Mouse (Mus musculus) c-Kit-positive CD71-negative TER-119-negative erythroid progenitor cells, embryonic 14.5 days (primary cell): ENCODE data around the gene Tbk1.

Experiments used
- DNase-seq: peaks from one replicate; pipeline ENCODE4 v3.0.0-alpha.2; 2013; ENCODE audit warnings: low read depth

Tbk1 gene

DNA sequence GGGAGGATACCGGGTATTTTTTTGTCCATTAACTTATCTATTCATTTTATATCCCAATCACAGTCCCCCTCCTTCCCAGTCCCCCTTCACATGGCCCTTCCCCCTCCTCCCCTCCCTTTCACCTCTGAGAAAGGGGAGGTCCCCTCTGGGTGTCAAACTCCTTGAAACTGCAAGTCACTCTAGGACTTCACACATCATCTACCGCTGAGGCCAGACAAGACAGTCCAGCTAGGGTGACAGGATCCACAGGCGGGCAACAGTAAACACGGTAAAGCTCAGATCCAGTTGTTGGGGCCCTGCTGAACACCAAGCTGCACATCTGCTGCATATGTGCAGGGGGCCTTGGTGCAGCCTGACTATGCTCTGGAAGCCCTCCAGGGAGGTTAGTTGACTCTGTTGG lies 51.6 kb downstream of the Tbk1 start:
- no peak for DNase-seq

DNA sequence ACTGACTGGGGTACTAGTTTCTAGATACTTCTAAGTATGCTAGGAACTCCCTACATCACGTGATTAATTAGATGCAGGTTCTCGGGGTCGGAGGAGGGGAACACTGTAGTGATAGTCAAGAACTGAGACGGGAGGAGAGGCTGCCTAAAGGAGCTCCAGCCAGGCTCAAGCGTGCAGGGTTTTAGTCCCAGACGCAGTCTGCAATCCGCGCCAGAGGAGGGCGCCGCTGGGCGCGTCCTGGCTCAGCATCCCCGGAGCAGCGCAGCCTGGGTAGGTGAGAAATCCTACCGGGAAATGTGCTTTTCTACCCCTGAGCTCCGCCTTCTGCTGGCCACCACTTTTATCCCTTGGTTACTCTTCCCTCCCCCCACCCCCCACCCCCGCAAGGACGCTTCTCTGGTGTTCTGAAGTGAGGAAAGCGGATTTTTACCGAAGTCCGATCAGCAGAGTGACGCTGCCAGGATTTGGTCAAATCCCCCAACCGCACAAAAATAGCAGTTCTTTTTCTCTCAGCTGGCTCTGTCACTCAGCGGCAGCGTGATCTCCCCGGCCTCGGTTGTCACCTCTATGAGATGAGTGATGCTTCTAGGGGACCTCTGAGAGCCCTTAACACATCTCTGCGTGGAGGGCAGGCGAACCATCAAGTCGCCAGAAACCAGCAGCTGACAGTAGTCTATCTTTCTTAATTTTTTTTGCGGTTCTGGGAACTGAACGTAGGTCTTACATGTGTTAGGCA lies 53.3 kb downstream of the Tbk1 start:
- no peak for DNase-seq

DNA sequence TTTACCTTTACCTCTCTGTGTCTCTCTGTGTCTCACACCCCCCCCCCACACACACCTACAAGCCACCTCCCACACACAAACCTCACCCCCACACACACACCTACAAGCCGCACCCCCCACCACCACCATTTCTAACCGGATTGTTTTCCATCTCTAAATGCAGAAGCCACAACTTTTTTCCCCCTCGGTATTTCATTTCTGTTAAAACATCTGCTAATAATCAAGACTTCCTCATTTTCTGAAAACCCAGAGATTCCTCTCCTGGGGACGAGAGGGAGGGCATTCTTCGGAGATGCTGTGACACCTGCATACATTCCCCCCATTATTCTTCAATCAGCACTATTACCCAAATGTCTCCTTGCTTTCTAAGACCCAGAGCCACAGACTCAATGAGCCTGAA lies 55.0 kb downstream of the Tbk1 start:
- DNase-seq: no peak

DNA sequence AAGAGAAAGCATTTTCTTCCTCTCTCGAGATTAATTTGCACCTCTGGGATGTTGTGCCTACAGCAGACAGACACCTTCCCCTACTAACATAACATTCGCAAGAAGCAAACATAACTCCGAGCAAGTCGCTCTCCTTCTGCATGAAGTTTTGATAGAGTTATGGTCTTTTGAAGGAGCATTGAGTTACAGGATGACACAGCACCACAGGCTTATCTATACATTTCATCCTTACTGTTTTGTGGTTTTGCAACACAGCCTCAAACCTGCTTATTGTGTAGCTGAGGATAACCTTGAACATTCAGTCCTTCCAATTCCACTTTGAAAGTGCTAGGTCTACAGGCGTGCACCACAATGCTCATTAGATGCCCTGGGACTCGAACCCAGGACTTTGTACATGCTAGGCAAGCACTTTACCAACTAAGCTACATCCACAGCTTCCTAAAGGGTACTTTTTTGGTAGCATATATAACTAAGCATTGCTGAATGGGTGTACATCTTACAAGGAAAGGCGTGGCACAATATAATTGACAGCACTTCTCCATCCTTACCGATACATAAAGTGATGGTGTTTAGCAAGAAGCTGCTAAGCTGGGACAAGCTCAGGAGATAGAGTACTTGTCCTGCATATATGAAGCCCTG lies 56.1 kb downstream of the Tbk1 start:
- no peak for DNase-seq

DNA sequence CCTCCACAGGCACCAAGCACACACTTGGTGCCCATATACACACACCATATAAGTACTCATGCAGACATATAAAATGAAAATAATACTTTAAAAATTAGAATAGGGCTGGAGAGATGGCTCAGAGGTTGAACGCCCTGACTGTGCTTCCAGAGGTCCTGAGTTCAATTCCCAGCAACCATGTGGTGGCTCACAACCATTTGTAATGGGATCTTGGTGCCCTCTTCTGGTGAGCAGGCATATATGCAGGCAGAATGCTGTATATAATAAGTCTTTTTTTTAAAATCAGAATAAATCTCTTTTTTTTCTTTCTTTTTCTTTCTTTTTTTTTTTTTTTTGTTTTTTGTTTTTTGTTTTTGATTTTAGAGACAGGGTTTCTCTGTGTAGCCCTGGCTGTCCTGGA lies 57.3 kb downstream of the Tbk1 start:
- no peak for DNase-seq

DNA sequence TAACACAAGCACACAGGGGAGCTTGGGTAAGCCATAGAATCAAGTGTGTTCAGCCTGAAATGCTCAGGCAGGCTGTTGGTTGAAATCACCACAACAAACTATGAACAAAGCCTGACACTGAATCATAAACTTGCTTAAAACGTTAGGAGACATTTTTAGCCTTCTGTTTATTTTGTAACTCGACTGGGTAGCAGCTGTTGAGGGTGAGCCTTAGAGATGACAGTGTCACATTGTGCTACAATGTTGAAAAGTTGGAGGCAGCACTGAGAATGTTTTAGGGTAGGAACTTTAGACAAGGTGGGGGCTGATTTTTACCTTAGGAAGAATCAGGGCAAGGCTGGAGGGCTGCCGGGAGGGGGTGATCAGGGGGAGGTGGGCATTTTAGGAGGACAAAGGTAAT lies 58.1 kb downstream of the Tbk1 start:
- no peak for DNase-seq

DNA sequence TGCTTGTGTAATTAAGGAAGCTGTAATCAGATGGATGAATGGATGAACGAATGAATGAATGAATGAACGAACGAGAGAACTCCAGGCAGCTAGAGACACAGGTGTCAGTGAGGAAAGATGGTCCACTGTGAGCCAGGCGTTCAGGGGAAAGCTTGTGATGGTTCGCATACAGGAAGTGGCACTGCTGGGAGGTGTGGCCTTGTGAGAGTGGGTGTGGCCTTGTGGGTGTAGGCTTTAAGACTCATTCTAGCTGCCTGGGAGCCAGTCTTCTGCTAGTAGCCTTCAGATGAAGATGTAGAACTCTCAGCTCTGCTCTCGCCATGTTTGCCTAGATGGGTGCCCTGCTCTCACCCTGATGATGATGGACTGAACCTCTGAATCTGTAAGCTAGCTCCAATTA lies 59.5 kb downstream of the Tbk1 start:
- DNase-seq: no peak

DNA sequence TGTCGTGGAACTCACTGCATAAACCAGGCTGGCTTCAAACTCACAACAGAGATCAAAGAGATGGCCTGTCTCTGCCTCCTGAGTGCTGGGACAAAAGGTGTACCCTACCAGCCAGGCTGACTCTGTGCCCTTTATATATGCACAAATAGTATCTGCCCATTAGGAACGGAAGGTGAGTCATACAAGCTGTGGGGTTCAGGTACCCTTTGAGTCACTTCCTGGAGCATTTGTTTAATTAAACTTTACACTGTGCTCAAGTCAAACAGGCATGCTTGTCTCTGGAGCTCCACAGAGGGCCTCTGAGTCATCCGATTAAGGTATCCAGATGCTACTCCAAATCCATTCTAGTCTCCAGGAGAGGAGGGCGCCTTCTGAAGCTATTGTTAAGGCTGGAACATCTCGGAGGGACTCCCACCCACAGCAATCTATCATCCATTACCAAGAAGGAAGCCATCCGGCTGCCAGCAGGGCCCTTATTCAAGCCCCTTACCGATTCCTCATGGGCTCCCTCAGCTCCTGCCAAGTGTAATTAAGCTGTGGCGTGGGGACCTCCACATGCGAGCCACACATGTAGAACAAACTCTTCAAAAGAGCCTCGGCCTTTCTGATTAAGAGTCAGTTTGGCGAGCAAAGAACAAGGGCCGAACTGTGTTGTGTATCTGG lies 65.5 kb downstream of the Tbk1 start:
- no peak for DNase-seq

DNA sequence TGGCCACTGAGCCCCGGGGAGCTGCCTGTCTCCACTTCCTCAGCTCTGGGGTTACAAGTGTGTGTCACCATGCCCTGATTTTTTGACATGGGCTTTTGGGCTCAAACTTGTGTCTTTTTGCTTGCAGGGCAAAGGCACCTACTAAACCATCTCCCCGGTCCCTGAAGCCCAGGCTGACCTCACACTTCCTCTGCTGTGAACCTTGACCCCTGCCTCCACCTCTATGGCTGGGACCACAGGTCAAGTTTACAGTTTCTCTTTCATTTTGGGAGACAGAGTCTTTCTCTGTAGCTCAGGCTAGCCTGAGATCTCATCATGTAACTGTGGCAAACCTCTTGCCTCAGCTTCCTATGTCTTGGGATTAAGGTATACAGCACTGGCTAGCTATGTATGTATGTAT lies 66.9 kb downstream of the Tbk1 start:
- DNase-seq: no peak

DNA sequence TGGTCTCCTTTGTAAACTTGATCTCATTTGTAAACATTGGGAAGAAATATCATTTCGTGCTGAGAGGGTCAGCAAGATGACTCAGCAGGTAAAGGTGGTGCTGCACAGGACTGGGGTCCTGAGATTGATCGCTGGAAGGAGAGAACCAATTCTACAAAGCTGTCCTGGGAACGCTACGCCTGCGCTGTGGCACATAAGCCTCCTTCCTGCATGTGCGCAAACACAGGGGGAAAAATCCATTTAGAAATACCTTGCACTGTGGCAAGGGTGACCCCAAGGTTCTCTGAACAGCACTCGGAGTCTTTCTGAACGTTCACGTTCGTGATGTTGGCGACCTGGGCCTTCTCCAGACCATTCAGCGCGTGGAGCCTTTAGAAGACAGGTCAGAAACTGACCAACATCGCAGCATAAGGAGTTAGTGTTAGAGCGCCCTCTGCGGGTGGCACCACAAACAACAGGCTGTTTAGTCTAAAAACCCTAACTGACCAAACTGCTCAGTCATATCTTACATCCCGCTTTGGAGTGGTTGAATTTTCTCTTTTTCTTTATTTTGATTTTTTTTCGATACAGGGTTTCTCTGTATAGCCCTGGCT lies 70.5 kb downstream of the Tbk1 start:
- peak; percentile 75 for DNase-seq

DNA sequence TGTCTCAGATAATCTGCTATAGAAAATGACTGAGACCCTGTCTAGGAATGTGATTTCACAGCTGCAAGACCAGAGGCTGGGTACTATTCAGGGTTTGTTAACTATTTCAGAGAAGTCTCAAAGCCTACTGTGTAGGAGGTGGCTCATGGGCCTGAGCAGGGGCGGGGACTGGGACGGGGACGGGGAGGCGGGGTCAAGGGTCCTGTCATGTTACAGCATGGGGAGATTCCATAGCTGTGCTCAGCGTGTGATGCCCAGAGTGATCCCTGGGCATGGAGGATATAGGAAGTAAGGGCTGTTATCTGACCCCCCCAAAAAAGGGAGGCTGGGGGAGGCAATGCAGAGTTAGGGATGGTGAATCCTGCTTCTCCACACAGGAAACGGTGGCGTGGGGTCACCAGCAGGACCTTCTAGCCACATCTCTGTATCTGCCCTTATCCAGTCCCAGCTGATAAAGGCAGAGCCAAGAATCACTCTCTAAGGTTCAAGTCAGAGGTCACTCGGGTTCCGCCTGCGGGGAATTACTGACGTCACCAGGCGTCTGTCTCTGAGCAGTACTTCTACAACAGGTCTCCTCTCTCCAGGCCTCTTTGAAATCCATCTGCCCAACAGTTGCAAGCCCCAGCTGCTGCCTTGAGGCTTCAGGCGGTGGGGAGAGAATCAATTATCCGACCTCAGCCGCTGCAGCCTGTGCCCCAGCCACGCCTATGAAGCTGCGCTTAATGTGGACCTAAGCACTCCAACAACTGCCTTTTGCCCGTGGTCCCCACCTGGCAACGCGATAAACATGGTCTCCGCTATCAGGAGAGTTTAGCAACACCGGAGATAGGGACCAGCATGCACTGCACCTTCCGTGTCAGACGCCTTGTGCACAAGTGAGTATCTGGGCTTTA lies 76.6 kb downstream of the Tbk1 start:
- no peak for DNase-seq

DNA sequence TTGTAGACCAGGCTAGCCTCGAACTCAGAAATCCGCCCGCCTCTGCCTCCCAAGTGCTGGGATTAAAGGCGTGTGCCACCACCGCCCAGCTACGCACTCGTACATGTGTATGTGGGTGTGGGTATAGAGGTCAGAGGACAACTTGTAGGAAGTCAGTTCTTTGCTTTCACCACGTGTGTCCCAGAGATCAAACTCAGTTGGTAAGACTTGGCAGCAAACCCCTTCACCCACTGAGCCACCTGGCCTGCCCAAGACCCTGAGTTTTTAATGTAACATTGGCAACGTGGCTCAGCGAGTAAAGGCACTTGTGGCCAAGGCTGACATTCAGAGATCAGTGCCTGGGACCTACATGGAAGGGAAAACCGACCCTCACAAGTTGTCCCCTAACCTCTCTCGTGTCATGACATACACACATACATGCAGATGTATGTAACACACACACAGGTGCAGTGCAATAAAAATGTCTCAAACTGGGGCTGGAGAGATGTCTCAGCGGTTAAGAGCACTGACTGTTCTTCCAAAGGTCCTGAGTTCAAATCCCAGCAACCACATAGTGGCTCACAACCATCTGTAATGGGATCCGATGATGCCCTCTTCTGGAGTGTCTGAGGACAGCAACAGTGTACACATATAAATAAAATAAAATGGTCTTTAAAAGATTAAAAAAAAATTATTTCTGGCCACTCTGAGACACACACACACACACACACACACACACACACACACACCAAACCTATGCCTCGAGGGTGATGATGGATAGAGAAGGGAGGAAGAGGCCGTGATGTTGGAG lies 78.6 kb downstream of the Tbk1 start:
- DNase-seq: no peak

DNA sequence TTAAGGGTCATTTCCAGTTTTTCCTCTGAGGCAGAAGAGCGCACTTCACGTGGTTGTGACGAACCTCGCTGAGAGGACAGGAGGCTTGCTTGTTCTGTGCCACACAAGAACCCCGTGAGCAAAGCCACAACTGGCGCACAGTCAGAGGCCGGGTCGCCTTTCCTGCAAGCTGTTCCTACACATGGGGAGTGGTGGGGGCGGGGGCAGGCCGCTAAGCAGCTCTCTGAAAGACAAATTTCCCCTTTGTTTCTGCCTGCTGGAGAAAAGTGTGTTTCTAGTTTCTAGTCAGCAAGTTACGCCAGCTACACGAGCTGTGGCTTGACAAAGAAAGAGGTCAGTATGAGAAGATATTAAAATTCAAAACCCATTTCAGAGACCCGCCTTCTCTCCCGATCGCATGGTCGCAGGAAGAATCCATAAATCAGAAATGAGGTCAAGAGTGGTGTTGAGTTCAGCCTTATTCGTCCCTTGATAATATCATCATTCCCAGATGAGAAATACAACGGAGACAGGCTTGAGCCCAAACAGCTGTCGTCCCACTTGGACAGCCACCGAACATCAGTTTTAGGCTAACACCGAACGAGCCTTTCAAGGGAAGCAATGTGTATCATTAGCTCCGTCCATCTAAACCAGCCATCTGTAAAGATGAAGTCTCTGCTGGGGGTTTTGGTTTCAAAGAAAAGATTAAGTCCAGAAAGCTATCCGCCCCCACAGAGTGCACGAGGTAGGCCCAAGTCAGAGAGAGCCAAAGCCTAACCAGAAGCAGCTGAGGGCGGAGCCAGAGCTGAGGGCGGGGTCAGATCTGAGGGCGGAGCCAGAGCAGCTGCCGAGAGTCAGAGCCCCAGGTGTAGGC lies 79.6 kb downstream of the Tbk1 start:
- DNase-seq: no peak

DNA sequence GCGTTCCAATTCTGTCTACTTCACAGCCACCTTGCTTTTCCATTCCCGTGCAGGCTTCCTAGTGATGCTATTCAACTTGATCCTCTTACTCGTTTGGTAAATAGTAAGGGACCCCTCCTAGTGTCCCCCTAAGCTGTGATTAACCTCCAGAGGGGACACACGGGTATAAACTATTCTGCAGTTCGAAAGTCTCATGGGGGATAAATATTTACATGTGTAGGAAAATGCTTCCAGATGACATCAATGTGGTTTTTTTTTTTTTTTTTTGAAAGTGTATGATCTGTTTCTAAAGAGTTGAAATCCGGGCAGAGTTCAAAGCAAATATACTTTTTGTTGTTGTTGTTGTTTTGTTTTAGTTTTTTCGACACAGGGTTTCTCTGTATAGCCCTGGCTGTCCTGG lies 80.7 kb downstream of the Tbk1 start:
- no peak for DNase-seq

DNA sequence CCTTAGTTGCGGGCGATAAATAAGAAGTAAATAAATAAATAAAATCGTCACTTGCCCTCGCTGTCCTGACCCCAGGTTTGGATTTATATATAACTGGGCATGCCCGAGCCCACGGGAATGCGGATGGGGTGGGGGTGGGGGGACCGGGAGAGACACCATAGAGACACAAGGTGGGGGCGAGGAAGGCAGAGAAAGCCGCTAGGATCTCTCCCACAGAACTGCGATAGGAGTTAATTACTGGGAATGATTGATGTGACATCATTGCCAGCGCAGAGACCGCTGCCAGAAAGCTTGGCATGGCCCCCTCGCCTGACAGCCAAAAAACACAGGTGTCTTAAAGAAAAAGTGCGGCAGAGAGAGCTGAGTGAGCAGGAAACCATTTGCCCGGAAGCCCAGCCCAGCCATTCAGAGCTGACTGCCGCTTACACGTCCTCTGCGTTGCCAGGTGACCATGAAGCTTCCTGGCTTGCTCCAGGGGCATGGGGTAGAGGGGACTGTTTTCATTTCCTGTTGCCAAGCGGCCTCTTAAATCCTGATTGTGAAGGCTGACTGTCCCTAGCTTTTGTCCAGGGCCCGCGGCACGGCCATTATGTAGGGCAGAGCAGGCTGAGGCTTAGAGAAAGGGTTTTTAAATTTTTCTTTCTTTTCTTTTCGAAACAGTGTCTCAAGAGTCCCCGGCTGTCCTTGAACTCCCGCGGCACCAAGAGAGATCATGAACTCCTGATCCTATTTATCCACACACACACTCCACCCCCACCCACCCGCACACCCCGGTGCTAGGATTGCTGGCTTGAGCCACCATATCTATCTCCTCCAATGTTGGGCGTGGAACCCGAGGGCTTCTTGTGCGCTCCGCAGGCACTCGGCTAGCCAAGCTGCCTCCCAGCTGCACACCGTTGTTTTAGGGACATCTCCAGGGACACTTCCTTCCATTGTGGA lies 81.3 kb downstream of the Tbk1 start:
- DNase-seq: no peak

DNA sequence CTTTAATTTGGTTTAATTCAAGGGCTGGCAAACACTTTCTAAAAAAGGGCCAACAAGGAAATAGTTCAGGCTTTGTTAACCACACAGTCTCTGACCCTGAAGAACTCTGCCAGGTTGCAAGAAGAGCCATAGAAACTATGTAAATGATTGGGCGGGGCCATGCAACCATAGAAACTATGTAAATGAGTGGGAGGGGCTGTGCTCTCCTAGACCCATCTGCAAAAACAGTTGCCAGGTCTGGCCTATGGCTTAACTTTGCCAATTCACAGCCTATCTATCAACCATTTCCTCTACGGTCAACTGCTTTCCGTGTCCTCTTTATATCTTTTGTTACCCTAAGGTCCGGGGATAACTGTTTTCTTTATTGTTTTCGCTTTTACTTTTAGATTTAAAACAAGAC lies 85.4 kb downstream of the Tbk1 start:
- no peak for DNase-seq

DNA sequence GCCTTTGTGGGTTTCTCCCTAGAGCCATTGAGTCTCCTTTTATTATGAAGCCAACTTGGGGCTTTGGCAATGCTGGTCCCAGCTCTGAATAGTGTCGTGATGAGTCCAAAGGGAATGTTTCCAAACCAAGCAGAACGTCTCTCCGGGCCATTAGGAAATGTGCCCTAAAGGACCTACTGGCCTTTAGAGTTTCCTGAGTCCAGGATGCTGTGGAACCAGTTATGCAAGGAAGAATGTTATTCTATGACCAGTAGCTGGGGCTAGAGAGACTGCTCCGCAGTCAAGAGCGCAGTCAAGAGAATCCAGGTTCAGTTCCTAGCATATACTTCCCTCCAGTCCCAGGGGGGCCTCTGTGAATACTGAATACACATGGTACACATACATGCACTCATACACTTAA lies 86.6 kb downstream of the Tbk1 start:
- DNase-seq: no peak

DNA sequence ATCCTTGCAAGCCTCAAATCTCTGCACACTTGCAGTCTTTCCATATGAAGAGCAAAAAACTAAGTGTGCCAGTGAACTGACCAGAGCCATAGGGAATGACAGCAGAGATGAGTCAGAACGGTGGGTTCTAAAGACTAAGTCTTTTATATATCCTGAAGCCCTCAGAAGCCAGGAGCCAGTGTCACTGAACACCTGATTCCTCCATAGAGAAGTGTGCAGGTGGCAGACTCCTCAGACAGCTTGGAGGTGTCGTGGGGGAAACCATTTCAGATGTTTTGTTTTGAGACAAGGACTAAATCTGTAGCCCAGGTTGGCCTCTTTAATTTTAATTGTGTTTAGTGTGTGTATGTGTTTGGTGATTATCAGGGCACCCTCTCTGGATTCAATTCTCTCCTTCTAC lies 87.5 kb downstream of the Tbk1 start:
- DNase-seq: no peak

DNA sequence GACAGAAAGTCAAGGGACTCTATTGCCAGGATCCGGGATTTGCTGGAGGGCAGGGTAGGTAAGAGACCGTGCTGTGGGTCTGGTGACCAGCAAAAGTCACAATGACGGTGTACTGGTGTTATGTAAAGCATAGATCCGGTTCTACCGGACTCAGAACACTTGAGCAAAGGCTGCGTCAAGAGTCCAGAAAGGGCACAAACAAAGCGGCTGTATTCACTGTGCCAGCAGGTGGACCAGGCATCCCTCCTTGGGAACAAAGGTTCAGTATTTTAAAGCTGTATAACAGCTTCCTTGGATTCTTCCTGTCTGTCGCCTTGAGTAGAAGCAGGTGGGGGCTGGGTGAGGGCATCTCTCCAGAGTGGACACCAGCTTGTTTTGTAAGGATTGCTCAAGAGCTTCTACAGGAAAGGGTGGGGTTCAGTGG lies 88.1 kb downstream of the Tbk1 start:
- DNase-seq: no peak
